In genomic region chr8:60889843-60890519, GRCm38 (mm10) we compare ENCODE assay signal across 8 mouse cellular contexts. TPM values are rescaled to one million over a fixed set of nuclear protein-coding genes. Genes with fewer than 3 reads are reported as not detected.
A peak's percentile ranks its signal among the peaks of the same experiment; 100 is the strongest.
DNase-seq lines count a peak whose midpoint lies in the region; ATAC-seq and TF ChIP-seq lines count a peak whose summit lies in the region.

Gene Hpf1 (plus strand): TSS chr8:60890418.

- peak; percentile 98 for ATAC-seq in erythroid progenitor cell, adult 5-6 weeks (replicated peaks; ENCODE audit: low FRiP score, poor library complexity, severe bottlenecking)
- peak; percentile 99 for ATAC-seq in heart, embryonic 12.5 days (ENCODE audit: insufficient number of reproducible peaks, low FRiP score)
- peak; percentile 100 for ATAC-seq in kidney, postnatal 0 days (replicated peaks; ENCODE audit: low FRiP score, low read depth)
- peak; percentile 97 for ATAC-seq in liver, embryonic 11.5 days (replicated peaks; ENCODE audit: low FRiP score)
- ATAC-seq in stomach, embryonic 14.5 days (ENCODE audit: insufficient number of reproducible peaks, insufficient read depth, low FRiP score, low read depth) = peak; percentile 99

- H3K4me2 ChIP-seq in heart, embryonic 12.5 days = peak within 1 kb of the TSS; percentile 77
- peak within 1 kb of the TSS; percentile 73 for H3K4me2 ChIP-seq in kidney, postnatal 0 days (ENCODE audit: low read length)
- H3K4me2 ChIP-seq in liver, embryonic 11.5 days = peak within 1 kb of the TSS; percentile 86
- peak within 1 kb of the TSS; percentile 82 for H3K4me2 ChIP-seq in stomach, embryonic 14.5 days (replicated peaks; ENCODE audit: low read depth, low read length)

- peak; percentile 99 for DNase-seq in CD4-positive helper T cell, adult 2 months (ENCODE audit: low read depth, low spot score)
- peak; percentile 95 for DNase-seq in brain, embryonic 18.5 days (ENCODE audit: low read depth, low spot score)
- DNase-seq in kidney, postnatal 0 days (ENCODE audit: low spot score) = peak; percentile 98
- DNase-seq in liver, embryonic 11.5 days (ENCODE audit: low spot score) = peak; percentile 90
- peak; percentile 100 for DNase-seq in naive thymus-derived CD4-positive, alpha-beta T cell, adult 2 months (ENCODE audit: low read depth)

- peak within 1 kb of the TSS; percentile 74 for H3K4me3 ChIP-seq in heart, embryonic 12.5 days
- peak within 1 kb of the TSS; percentile 84 for H3K4me3 ChIP-seq in kidney, postnatal 0 days (replicated peaks; ENCODE audit: low read depth, low read length)
- H3K4me3 ChIP-seq in liver, embryonic 11.5 days (ENCODE audit: low read depth, low read length) = peak within 1 kb of the TSS; percentile 81
- peak within 1 kb of the TSS; percentile 70 for H3K4me3 ChIP-seq in stomach, embryonic 14.5 days (ENCODE audit: low read depth, low read length)

- TF ChIP-seq CTCF in kidney, postnatal 0 days (IDR thresholded peaks at IDR 0.05; ENCODE audit: low read depth) = 0 out of 2 replicates have a peak, but pooled peaks have one; percentile 3

- H3K27ac ChIP-seq in heart, embryonic 12.5 days (ENCODE audit: poor library complexity, severe bottlenecking) = no peak within 1 kb of the TSS
- H3K27ac ChIP-seq in kidney, postnatal 0 days = 0 out of 2 replicates have a peak within 1 kb of the TSS, but pooled peaks have one; percentile 50
- H3K27ac ChIP-seq in liver, embryonic 11.5 days (ENCODE audit: low read depth, low read length) = peak within 1 kb of the TSS; percentile 52
- H3K27ac ChIP-seq in stomach, embryonic 14.5 days (ENCODE audit: low read length) = no peak within 1 kb of the TSS

- H3K4me1 ChIP-seq in heart, embryonic 12.5 days (replicated peaks) = peaks cover 37% of the 10 kb centered on the region
- peaks cover 3% of the 10 kb centered on the region; the same call in 1 of the 2 replicates for H3K4me1 ChIP-seq in kidney, postnatal 0 days (replicated peaks; ENCODE audit: insufficient read depth, low read length)
- peaks cover 12% of the 10 kb centered on the region for H3K4me1 ChIP-seq in liver, embryonic 11.5 days (replicated peaks; ENCODE audit: control insufficient read depth, insufficient read depth, low read length)
- H3K4me1 ChIP-seq in stomach, embryonic 14.5 days (ENCODE audit: control insufficient read depth, insufficient read depth, low read length) = peaks cover 10% of the 10 kb centered on the region

- 5% methylated on average over 43 of the region's 43 CpGs for WGBS in heart, embryonic 12.5 days
- WGBS in kidney, postnatal 0 days = 6% methylated on average over 39 of the region's 43 CpGs
- WGBS in liver, embryonic 11.5 days = 3% methylated on average over 43 of the region's 43 CpGs
- whole genome bisulfite sequencing in stomach, embryonic 14.5 days = 5% methylated on average over 43 of the region's 43 CpGs

- H3K9me3 ChIP-seq in heart, embryonic 12.5 days (replicated peaks) = no peaks in the 10 kb centered on the region
- H3K9me3 ChIP-seq in kidney, postnatal 0 days (replicated peaks; ENCODE audit: low read length) = no peaks in the 10 kb centered on the region
- no peaks in the 10 kb centered on the region for H3K9me3 ChIP-seq in liver, embryonic 11.5 days (ENCODE audit: control insufficient read depth, low read length)
- H3K9me3 ChIP-seq in stomach, embryonic 14.5 days (ENCODE audit: control insufficient read depth, low read depth, low read length) = no peaks in the 10 kb centered on the region

- H3K36me3 ChIP-seq in heart, embryonic 12.5 days = peaks cover 9% of the 10 kb centered on the region
- H3K36me3 ChIP-seq in kidney, postnatal 0 days (ENCODE audit: insufficient read depth, low read length) = no peaks in the 10 kb centered on the region
- peaks cover 3% of the 10 kb centered on the region; the same call in 1 of the 2 replicates for H3K36me3 ChIP-seq in liver, embryonic 11.5 days (ENCODE audit: control insufficient read depth, insufficient read depth, low read length)
- H3K36me3 ChIP-seq in stomach, embryonic 14.5 days (ENCODE audit: control insufficient read depth, insufficient read depth, low read length) = peaks cover 8% of the 10 kb centered on the region; the same call in 1 of the 2 replicates

- no peaks in the 10 kb centered on the region for H3K27me3 ChIP-seq in heart, embryonic 12.5 days (replicated peaks)
- H3K27me3 ChIP-seq in kidney, postnatal 0 days (ENCODE audit: insufficient read depth, low read length) = no peaks in the 10 kb centered on the region
- no peaks in the 10 kb centered on the region for H3K27me3 ChIP-seq in liver, embryonic 11.5 days (replicated peaks; ENCODE audit: control insufficient read depth, insufficient read depth, low read length)
- H3K27me3 ChIP-seq in stomach, embryonic 14.5 days (ENCODE audit: control insufficient read depth, insufficient read depth, low read length) = no peaks in the 10 kb centered on the region

- H3K9ac ChIP-seq in heart, embryonic 12.5 days = peak within 1 kb of the TSS; percentile 74
- H3K9ac ChIP-seq in kidney, postnatal 0 days (ENCODE audit: low read depth, low read length) = peak within 1 kb of the TSS; percentile 72
- H3K9ac ChIP-seq in liver, embryonic 11.5 days (ENCODE audit: low read depth, low read length) = peak within 1 kb of the TSS; percentile 86
- H3K9ac ChIP-seq in stomach, embryonic 14.5 days (replicated peaks; ENCODE audit: low read depth, low read length) = peak within 1 kb of the TSS; percentile 60

RNA-seq across cellular contexts. Expression of gene Hpf1, which starts in this region (rescaled TPM):
- total RNA-seq in erythroid progenitor cell, adult 5-6 weeks (2015; ENCODE audit: low replicate concordance) = 190 and 199 TPM in 2 replicates
- 116 and 169 TPM in 2 replicates for total RNA-seq in erythroid progenitor cell, adult 5-6 weeks (2017; ENCODE audit: low replicate concordance)
- 75.3 and 75.4 TPM in 2 replicates for polyA plus RNA-seq in heart, embryonic 12.5 days (2016; fragmentation: Nextera tagmentation; extraction: Ambion mirVana)
- 88.4 and 104 TPM in 2 replicates for polyA plus RNA-seq in kidney, postnatal 0 days (2015; fragmentation: Nextera tagmentation; extraction: Ambion mirVana)
- polyA plus RNA-seq in liver, embryonic 11.5 days (2014; fragmentation: Nextera tagmentation; extraction: Ambion mirVana) = 133 and 145 TPM in 2 replicates
- 87.6 and 96.9 TPM in 2 replicates for polyA plus RNA-seq in stomach, embryonic 14.5 days (2014; fragmentation: Nextera tagmentation; extraction: Ambion mirVana)

Comparison
In these comparisons a context has a peak if more than half of its experiments do, and no peak if none do; other contexts are left out.
1. H3K27ac ChIP-seq: peak in kidney, postnatal 0 days (single experiment) and liver, embryonic 11.5 days (single experiment); none in heart, embryonic 12.5 days (single experiment) and stomach, embryonic 14.5 days (single experiment).
2. Peak in every context shown above with its lines, with median percentiles within 50 percentile points of each other: DNase-seq, ATAC-seq, H3K4me2 ChIP-seq, H3K4me3 ChIP-seq and H3K9ac ChIP-seq.